Mouse (Mus musculus) E14TG2a.4 (cell line): ENCODE measurements around the gene D330020A13Rik.

Source experiments
- H3K27me3 ChIP-seq: 2 replicates; pipeline ENCODE4 v1.6.1; 2014; ENCODE audit warnings: low read length, control low read depth; ENCODE audit not compliant: insufficient read depth
- H3K36me3 ChIP-seq: 2 replicates; pipeline ENCODE4 v1.6.1; 2014; ENCODE audit warnings: low read length, control low read depth; ENCODE audit not compliant: insufficient read depth
- H3K4me1 ChIP-seq: replicated peaks from 2 replicates; pipeline ENCODE4 v1.6.1; 2014; ENCODE audit warnings: low read depth, low read length, control low read depth
- H3K4me3 ChIP-seq: replicated peaks from 2 replicates; pipeline ENCODE4 v1.5.1; 2014; ENCODE audit warnings: mild to moderate bottlenecking, low read length
- H3K9me3 ChIP-seq: 2 replicates; pipeline ENCODE4 v1.6.1; 2014; ENCODE audit warnings: low read length, control low read depth
- CTCF ChIP-seq: conservative IDR thresholded peaks from 2 replicates; pipeline ENCODE4 v1.5.1; 2014; ENCODE audit warnings: low read length
- NANOG ChIP-seq: IDR thresholded peaks from 2 replicates; pipeline ENCODE4 v1.6.1; 2014; ENCODE audit warnings: borderline replicate concordance, low read length, mixed read lengths
- POU5F1 ChIP-seq: IDR thresholded peaks from 2 replicates; pipeline ENCODE4 v1.6.1; 2014; ENCODE audit warnings: low read length, borderline replicate concordance

The D330020A13Rik gene

DNA sequence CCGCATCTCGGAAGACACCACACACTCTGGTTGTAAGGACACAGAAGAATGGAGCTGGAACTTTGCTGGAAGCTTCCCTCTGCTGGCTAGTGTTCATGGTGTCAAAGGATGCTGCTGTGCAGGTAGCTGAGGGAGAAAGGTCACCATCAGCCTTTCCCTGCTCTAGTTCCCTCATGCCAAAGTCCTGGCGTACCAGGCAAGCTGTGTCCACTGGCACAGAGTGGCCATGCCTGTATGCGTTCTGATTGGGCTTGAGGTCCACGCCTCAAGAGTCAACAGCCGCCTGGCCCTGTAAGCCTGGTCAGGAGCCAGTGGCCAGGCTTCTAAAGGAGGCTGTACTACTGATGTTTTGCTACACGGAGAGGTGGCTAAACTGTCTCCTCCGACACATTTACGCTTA lies 15.2 kb downstream of the D330020A13Rik start:
- H3K27me3 ChIP-seq = no peaks in the 10 kb centered on the region
- peak overlapping the region; percentile 17; the same call in 1 of the 2 replicates for H3K4me3 ChIP-seq
- H3K36me3 ChIP-seq = no peaks in the 10 kb centered on the region
- H3K4me1 ChIP-seq = peaks cover 80% of the 10 kb centered on the region
- H3K9me3 ChIP-seq = no peaks in the 10 kb centered on the region
- TF ChIP-seq POU5F1 = no peak
- no peak for TF ChIP-seq CTCF
- no peak for TF ChIP-seq NANOG

- Histone ChIP-seq H3K4me1 (peaks cover 80% of the 10 kb centered on the region), H3K27me3 (no peaks in the 10 kb centered on the region), H3K4me3 (no peak overlapping the region), H3K36me3 (no peaks in the 10 kb centered on the region), H3K9me3 (no peaks in the 10 kb centered on the region)
- TF ChIP-seq CTCF (no peak), POU5F1 (no peak), NANOG (no peak)
These were observed 15.6 kb downstream of the D330020A13Rik start for GRCm38 (mm10) chr6:120309787-120310186.

DNA sequence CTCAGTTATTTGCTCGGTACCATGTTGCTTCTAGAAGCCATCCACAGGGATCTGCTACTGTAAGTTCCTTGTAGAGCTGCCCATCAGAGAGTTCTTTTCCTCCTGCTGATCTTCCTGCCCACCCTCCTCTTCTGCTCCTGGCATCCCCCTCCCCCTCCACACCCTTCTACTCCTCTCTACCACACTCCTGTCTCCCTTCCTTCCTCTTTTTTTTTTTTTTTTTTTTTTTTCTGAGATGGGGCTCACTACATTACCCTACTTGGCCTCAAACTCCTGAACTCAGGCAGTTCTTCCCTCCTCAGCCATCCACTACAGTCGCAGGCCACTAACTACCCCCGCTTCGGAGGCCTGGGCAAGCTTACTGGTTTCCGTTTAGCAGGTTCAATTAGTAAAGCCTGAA lies 18.3 kb downstream of the D330020A13Rik start:
- H3K9me3 ChIP-seq = peaks cover 4% of the 10 kb centered on the region
- H3K4me1 ChIP-seq = peaks cover 55% of the 10 kb centered on the region
- no peaks in the 10 kb centered on the region for H3K36me3 ChIP-seq
- H3K27me3 ChIP-seq = no peaks in the 10 kb centered on the region
- H3K4me3 ChIP-seq = no peak overlapping the region
- no peak for TF ChIP-seq NANOG
- no peak for TF ChIP-seq POU5F1
- TF ChIP-seq CTCF = no peak

DNA sequence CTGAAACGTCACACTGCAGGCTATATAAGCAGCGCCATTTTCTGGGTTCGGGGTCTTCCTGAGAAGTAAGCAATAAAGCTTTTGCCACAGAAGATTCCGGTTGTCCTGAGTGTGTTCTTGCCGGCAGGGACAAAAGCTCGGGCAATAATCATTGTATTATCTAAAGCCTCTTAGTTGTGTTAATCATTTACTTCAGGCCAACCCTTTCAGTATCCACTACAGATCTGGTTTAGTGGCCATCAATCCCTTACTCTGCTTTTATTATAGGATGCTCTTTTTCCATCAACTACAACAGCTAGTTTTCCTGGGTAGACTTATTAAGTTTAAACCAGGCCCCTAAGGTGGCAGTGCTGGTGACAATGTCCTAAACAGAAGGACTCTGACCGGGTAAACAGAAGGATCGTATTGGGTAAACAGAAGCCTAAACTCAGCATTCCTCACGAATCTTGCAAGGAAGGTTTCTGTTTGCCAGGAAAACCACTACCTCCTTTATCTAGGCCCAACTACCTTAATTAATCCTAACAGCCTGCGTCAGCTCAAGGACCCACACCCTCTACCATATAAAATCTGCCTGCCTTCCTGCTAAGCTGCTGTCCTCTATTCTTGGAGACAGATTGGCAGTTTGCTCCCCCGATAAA lies 24.3 kb downstream of the D330020A13Rik start:
- peaks cover 43% of the 10 kb centered on the region for H3K4me1 ChIP-seq
- H3K4me3 ChIP-seq = no peak overlapping the region
- no peaks in the 10 kb centered on the region for H3K27me3 ChIP-seq
- TF ChIP-seq POU5F1 = no peak
- TF ChIP-seq CTCF = no peak
- no peak for TF ChIP-seq NANOG
- H3K9me3 ChIP-seq = peaks cover 4% of the 10 kb centered on the region
- H3K36me3 ChIP-seq = no peaks in the 10 kb centered on the region

DNA sequence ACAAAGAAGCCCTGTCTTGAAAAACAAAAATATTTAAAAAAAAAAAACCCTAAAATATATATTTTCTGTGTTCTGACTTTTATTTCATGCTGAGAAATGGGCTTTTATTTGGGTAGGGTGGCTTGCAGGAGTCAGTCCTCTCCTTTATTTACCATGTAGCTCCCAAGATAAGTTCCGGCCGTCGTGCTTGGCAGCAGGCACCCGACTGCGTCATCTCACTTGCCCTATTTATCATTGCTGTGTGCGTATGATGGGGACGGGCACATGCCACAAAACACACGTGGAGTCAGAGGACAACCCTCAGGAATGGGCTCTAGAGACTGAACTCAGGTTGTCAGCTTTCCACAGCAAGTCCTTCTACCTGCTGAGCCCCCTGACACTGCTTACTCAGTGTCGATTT lies 25.0 kb downstream of the D330020A13Rik start:
- Histone ChIP-seq H3K4me3 (no peak overlapping the region), H3K4me1 (peaks cover 38% of the 10 kb centered on the region), H3K27me3 (no peaks in the 10 kb centered on the region), H3K9me3 (peaks cover 4% of the 10 kb centered on the region), H3K36me3 (no peaks in the 10 kb centered on the region)
- TF ChIP-seq NANOG (no peak), CTCF (no peak), POU5F1 (no peak)

- Histone ChIP-seq H3K4me3 (no peak overlapping the region), H3K36me3 (peaks cover 10% of the 10 kb centered on the region), H3K9me3 (peaks cover 4% of the 10 kb centered on the region), H3K4me1 (peaks cover 36% of the 10 kb centered on the region), H3K27me3 (no peaks in the 10 kb centered on the region)
- TF ChIP-seq NANOG (no peak), POU5F1 (no peak), CTCF (no peak)
These were observed 26.2 kb downstream of the D330020A13Rik start for GRCm38 (mm10) chr6:120320369-120320768.

DNA sequence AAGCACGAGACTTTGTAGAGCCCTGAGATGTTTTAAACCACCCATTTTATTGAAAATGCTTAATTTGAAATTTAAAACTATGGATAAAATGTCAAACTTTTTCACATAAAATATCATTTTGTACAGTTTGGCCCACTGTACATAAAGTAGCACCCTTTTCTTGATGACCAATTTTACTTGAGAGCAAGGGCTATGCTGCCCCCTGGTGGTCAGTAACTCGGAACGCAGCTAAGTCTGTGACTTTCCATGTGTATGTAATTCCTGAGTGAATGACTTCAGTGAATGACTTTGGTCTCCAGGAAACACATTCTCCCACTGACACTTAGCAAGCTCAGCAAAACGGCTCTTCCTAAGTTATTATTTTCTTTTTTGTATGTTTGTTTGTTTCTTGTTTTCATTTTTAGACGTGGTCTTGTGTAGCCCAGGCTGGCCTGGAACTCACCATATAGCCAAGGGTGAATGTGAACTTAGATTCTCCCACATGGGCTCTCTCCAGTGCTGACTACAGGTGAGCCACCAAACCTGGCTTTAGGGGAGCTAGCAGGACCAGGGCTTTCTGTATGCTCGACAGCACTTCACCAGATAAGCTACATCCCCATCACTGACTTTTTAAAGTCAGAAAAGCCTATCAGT lies 30.2 kb downstream of the D330020A13Rik start:
- H3K4me3 ChIP-seq = no peak overlapping the region
- H3K36me3 ChIP-seq = peaks cover 31% of the 10 kb centered on the region
- peaks cover 33% of the 10 kb centered on the region for H3K4me1 ChIP-seq
- no peaks in the 10 kb centered on the region for H3K27me3 ChIP-seq
- no peaks in the 10 kb centered on the region for H3K9me3 ChIP-seq
- peak; percentile 89 for TF ChIP-seq CTCF
- TF ChIP-seq POU5F1 = no peak

- Histone ChIP-seq H3K9me3 (no peaks in the 10 kb centered on the region), H3K4me1 (no peaks in the 10 kb centered on the region)
These were observed 38.2 kb downstream of the D330020A13Rik start for GRCm38 (mm10) chr6:120332351-120332750.

DNA sequence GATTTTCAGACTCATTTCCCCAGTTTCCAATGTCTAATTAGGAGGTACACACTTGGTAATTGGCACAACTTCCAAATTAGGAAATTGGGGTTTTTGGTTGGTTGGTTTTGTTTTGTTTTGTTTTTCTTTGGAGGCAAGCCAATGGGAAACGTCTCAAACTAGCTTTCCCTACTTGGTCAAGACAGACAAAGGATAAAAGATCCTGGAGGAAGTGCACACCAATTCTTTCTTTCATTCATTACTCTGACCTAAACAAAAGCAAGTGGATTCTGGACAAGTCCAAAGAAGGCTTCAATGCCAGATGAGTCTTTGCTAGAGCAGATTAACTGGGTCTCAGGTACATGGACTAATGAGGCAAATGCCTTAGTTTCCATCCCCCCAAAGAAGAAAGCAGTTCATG lies 49.8 kb downstream of the D330020A13Rik start:
- H3K9me3 ChIP-seq = no peaks in the 10 kb centered on the region
- TF ChIP-seq CTCF = no peak
- no peak for TF ChIP-seq NANOG
- TF ChIP-seq POU5F1 = no peak
- H3K36me3 ChIP-seq = peaks cover 100% of the 10 kb centered on the region
- no peak overlapping the region for H3K4me3 ChIP-seq
- no peaks in the 10 kb centered on the region for H3K4me1 ChIP-seq
- no peaks in the 10 kb centered on the region for H3K27me3 ChIP-seq

More at GRCm38 (mm10) chr6:120332351-120332750, 38.2 kb downstream of the D330020A13Rik start:
- Histone ChIP-seq H3K27me3 (no peaks in the 10 kb centered on the region), H3K36me3 (peaks cover 93% of the 10 kb centered on the region), H3K4me3 (no peak overlapping the region)
- peak; percentile 23 for TF ChIP-seq CTCF
- no peak for TF ChIP-seq POU5F1
- TF ChIP-seq NANOG = no peak
